Mouse (Mus musculus): ENCODE results near the gene Psen1. TPM values are rescaled to one million over a fixed set of nuclear protein-coding genes. Genes with fewer than 3 reads are reported as not detected.

Gene Psen1
- polyA plus RNA-seq, 1 experiment from 2014 or later: 65.1 TPM

DNA sequence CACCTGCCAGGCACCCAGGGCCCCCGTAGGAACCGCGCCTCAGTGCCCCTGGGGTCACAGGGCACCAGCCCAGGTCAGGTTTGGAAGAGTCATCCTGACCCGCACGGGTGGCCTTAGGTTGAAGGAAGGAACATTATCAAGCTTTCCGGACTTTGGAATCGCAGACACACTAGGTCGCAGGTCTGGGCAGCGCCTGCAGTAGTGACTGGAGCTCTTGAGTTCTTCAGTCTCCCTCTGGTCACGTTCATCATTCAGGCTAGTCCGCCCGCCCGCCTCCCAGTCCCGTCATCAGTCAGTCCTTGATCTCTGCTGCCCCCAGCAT lies 76.1 kb downstream of the Psen1 start:
- Histone ChIP-seq H3K4me1 (ENCODE audit: control insufficient read depth, insufficient read depth, low read depth, low read length) (peaks cover 17% of the 10 kb centered on the region), H3K4me2 (ENCODE audit: low read length) (peak overlapping the region; percentile 56), H3K9ac (ENCODE audit: low read depth, low read length) (peak overlapping the region; percentile 1; the same call in 1 of the 2 replicates), H3K9me3 (ENCODE audit: control insufficient read depth, low read length) (no peaks in the 10 kb centered on the region), H3K4me3 (ENCODE audit: low read length) (peak overlapping the region; percentile 26), H3K27ac (ENCODE audit: low read depth, low read length) (no peak overlapping the region), H3K36me3 (ENCODE audit: control insufficient read depth, insufficient read depth, low read length) (no peaks in the 10 kb centered on the region), H3K27me3 (replicated peaks; ENCODE audit: control insufficient read depth, insufficient read depth, low read length) (no peaks in the 10 kb centered on the region)
- WGBS: 9% methylated on average over 14 of the region's 14 CpGs
- no peak for ATAC-seq

DNA sequence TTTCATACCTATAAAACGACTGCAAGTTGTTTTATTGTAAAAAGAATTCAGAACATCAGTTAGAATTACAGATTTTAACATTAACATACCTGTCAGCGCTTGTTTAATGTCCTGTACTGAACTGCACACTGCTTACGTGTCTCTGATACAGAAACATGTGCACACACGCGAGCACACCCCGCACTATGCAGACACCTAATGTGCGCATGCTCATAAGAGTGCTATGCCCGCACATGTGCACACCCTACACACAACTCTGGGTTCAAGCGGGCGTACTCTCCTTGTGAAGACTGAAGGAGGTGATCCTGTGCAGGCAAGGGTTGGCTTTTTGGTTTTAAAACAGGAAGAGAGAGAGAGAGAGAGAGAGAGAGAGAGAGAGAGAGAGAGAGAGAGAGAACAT lies 76.6 kb downstream of the Psen1 start:
- Histone ChIP-seq H3K4me1 (ENCODE audit: control insufficient read depth, insufficient read depth, low read depth, low read length) (peaks cover 17% of the 10 kb centered on the region), H3K9me3 (ENCODE audit: control insufficient read depth, low read length) (no peaks in the 10 kb centered on the region), H3K36me3 (ENCODE audit: control insufficient read depth, insufficient read depth, low read length) (no peaks in the 10 kb centered on the region), H3K9ac (ENCODE audit: low read depth, low read length) (no peak overlapping the region), H3K27ac (ENCODE audit: low read depth, low read length) (no peak overlapping the region), H3K4me3 (ENCODE audit: low read length) (no peak overlapping the region), H3K4me2 (ENCODE audit: low read length) (no peak overlapping the region; the same call in 1 of the 2 replicates), H3K27me3 (replicated peaks; ENCODE audit: control insufficient read depth, insufficient read depth, low read length) (no peaks in the 10 kb centered on the region)
- 84% methylated on average over 10 of the region's 10 CpGs for WGBS
- no peak for ATAC-seq

DNA sequence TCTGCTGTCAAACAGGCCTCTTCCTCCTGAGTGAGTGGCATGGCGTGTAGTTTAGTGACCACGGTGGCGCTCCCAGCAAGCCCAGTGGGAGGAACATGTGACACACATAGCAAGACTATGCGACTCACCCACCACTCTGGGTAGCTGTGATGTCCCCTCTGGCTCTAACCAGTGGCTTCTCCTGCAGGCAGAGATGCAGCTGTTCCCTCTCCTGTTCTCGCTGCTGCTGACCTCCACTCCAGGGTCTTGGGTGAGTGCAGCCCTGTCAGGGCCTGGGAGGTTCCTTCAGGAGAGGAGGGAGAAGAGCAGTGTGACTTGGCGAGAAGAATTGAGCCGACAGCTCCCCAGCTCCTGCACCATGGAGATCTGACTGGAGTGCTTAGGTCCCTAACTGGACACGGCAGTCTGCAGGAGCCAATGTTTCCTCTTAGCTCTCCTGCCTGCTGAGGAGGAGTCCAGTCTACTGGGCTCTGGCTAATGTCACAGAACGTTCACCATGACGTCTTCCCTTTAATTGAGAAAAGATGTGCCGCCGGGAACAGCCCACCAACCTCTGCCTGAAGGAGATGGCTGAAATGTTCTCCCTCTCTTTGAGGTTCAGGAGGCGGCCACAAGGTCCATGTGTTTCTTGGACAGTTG lies 78.1 kb downstream of the Psen1 start:
- H3K4me1 ChIP-seq (ENCODE audit: control insufficient read depth, insufficient read depth, low read depth, low read length): peaks cover 20% of the 10 kb centered on the region
- H3K27me3 ChIP-seq (replicated peaks; ENCODE audit: control insufficient read depth, insufficient read depth, low read length): no peaks in the 10 kb centered on the region
- no peak overlapping the region for H3K9ac ChIP-seq (ENCODE audit: low read depth, low read length)
- no peak overlapping the region for H3K4me3 ChIP-seq (ENCODE audit: low read length)
- no peaks in the 10 kb centered on the region for H3K36me3 ChIP-seq (ENCODE audit: control insufficient read depth, insufficient read depth, low read length)
- 81% methylated on average over 13 of the region's 13 CpGs for WGBS
- no peaks in the 10 kb centered on the region for H3K9me3 ChIP-seq (ENCODE audit: control insufficient read depth, low read length)
- H3K4me2 ChIP-seq (ENCODE audit: low read length): no peak overlapping the region
- H3K27ac ChIP-seq (ENCODE audit: low read depth, low read length): no peak overlapping the region
- no peak for ATAC-seq

DNA sequence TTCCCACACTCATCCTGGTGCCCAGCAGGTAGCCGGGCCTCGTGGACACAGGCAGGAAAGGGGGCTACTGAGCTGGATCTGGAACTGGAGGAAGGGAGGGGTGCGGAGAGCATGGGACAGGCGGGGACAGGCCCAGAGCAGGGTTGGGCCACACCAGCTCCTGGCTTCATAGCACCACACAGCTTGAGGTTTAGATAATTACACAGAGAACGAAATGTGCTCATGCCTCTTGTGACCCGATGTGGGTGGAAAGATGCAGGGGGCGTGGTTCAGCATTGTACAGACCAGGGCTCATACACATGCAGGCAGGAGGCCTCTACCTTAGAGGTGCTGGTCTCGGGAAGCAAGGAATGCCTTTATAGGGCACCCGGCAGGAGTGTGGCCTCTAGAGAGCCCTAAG lies 79.9 kb downstream of the Psen1 start:
- ATAC-seq: no peak
- 64% methylated on average over 9 of the region's 9 CpGs for WGBS
- Histone ChIP-seq H3K27ac (ENCODE audit: low read depth, low read length) (no peak overlapping the region), H3K36me3 (ENCODE audit: control insufficient read depth, insufficient read depth, low read length) (no peaks in the 10 kb centered on the region), H3K4me2 (ENCODE audit: low read length) (no peak overlapping the region), H3K4me3 (ENCODE audit: low read length) (no peak overlapping the region), H3K9me3 (ENCODE audit: control insufficient read depth, low read length) (no peaks in the 10 kb centered on the region), H3K9ac (ENCODE audit: low read depth, low read length) (no peak overlapping the region), H3K4me1 (ENCODE audit: control insufficient read depth, insufficient read depth, low read depth, low read length) (peaks cover 16% of the 10 kb centered on the region), H3K27me3 (replicated peaks; ENCODE audit: control insufficient read depth, insufficient read depth, low read length) (no peaks in the 10 kb centered on the region)

GRCm38 (mm10) chr12:83768235-83768899 lies 80.4 kb downstream of the Psen1 start:
- WGBS: 78% methylated on average over 14 of the region's 14 CpGs
- no peak overlapping the region for H3K9ac ChIP-seq (ENCODE audit: low read depth, low read length)
- no peaks in the 10 kb centered on the region for H3K9me3 ChIP-seq (ENCODE audit: control insufficient read depth, low read length)
- no peak overlapping the region for H3K4me2 ChIP-seq (ENCODE audit: low read length)
- H3K4me3 ChIP-seq (ENCODE audit: low read length): no peak overlapping the region
- ATAC-seq: no peak
- no peak overlapping the region for H3K27ac ChIP-seq (ENCODE audit: low read depth, low read length)
- no peaks in the 10 kb centered on the region for H3K36me3 ChIP-seq (ENCODE audit: control insufficient read depth, insufficient read depth, low read length)
- H3K4me1 ChIP-seq (ENCODE audit: control insufficient read depth, insufficient read depth, low read depth, low read length): peaks cover 12% of the 10 kb centered on the region
- no peaks in the 10 kb centered on the region for H3K27me3 ChIP-seq (replicated peaks; ENCODE audit: control insufficient read depth, insufficient read depth, low read length)

DNA sequence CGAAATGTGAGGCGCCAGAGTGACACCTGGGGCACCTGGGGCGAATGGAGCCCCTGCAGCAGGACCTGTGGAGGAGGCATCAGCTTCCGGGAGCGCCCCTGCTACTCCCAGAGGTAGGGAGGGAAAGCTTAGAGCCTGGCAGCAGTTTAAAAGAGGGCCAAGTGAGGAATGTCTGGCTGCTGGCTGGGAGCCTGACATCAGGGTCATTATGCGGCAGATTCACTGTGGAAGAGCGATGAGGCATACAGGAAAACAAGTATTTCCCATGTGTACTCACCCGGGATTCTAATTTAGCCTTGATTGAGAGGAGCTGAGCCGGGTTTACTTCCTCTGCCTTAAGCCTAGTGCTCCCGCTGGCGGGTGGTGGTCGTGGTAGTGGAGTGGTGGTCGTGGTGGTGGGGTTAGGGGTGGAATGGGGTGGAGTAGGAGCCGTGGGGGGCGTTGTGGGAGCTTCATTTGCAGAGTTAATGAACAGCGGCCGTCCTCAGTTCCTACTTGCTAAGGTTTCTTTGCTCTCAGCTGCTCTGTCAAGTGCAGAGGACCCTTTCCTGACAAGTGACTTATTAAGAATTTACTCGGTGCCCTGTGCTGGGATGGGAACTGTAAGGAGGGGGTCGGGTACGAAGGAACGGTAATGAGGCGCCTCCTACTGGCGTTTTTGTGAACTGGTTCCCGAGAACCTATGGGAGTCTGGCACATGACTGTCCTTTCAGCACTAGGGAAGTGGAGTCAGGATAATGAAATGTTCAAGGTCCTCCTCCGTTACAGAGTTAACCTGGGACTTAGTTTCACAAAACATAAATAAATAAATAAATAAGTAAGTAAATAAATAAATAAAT lies 82.7 kb downstream of the Psen1 start:
- H3K36me3 ChIP-seq (ENCODE audit: control insufficient read depth, insufficient read depth, low read length): no peaks in the 10 kb centered on the region
- H3K4me2 ChIP-seq (ENCODE audit: low read length): peak overlapping the region; percentile 45
- 6% methylated on average over 25 of the region's 25 CpGs for WGBS
- no peak overlapping the region for H3K4me3 ChIP-seq (ENCODE audit: low read length)
- ATAC-seq: peak; percentile 59
- H3K9me3 ChIP-seq (ENCODE audit: control insufficient read depth, low read length): no peaks in the 10 kb centered on the region
- no peak overlapping the region for H3K9ac ChIP-seq (ENCODE audit: low read depth, low read length)
- no peaks in the 10 kb centered on the region for H3K27me3 ChIP-seq (replicated peaks; ENCODE audit: control insufficient read depth, insufficient read depth, low read length)
- H3K27ac ChIP-seq (ENCODE audit: low read depth, low read length): no peak overlapping the region
- peaks cover 3% of the 10 kb centered on the region; the same call in 1 of the 2 replicates for H3K4me1 ChIP-seq (ENCODE audit: control insufficient read depth, insufficient read depth, low read depth, low read length)

DNA sequence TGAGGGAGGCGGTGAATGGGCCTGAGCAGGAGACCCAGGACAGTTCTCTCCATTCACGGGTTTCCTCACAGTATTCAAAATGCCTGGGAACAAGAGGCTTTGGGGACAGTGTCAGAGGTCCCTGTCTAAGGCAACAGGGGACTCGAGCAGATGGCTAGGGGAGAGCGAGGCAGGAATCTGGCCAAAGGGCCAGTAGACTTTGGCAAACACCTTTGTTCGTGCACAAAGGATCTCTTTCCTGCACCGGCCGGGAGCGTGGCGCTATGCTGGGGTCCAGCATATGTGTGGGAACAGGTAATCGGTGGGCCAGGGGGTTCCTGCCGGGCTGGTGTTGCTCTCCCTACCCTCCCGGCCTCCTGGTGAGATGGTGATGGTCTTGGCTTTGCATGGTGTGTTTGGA lies 87.7 kb downstream of the Psen1 start:
- 46% methylated on average over 12 of the region's 12 CpGs for WGBS
- H3K27ac ChIP-seq (ENCODE audit: low read depth, low read length): no peak overlapping the region
- H3K4me1 ChIP-seq (ENCODE audit: control insufficient read depth, insufficient read depth, low read depth, low read length): no peaks in the 10 kb centered on the region
- no peaks in the 10 kb centered on the region for H3K9me3 ChIP-seq (ENCODE audit: control insufficient read depth, low read length)
- no peaks in the 10 kb centered on the region for H3K36me3 ChIP-seq (ENCODE audit: control insufficient read depth, insufficient read depth, low read length)
- H3K4me2 ChIP-seq (ENCODE audit: low read length): no peak overlapping the region
- H3K27me3 ChIP-seq (replicated peaks; ENCODE audit: control insufficient read depth, insufficient read depth, low read length): no peaks in the 10 kb centered on the region
- no peak overlapping the region for H3K4me3 ChIP-seq (ENCODE audit: low read length)
- H3K9ac ChIP-seq (ENCODE audit: low read depth, low read length): no peak overlapping the region
- no peak for ATAC-seq

DNA sequence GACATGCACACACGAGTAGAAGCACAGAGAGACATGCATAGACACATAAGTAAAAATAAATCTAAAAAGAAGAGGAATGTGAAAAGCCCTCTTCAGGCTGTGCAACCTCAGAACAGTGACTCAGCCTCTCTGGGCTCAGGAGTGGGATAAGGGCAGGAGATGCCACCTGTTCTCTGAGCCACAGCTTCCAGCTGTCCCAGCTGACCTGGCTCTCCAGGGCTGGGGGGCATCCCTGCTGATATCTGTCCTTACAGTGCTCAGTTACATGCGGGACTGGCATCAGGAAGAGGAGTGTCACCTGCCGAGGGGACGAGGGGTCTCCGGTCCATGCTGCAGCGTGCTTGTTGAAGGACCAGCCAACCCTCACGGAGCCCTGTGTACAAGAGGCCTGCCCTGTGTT lies 88.8 kb downstream of the Psen1 start:
- no peak overlapping the region for H3K9ac ChIP-seq (ENCODE audit: low read depth, low read length)
- no peaks in the 10 kb centered on the region for H3K4me1 ChIP-seq (ENCODE audit: control insufficient read depth, insufficient read depth, low read depth, low read length)
- 86% methylated on average over 7 of the region's 7 CpGs for WGBS
- no peak for ATAC-seq
- H3K9me3 ChIP-seq (ENCODE audit: control insufficient read depth, low read length): no peaks in the 10 kb centered on the region
- no peak overlapping the region for H3K4me2 ChIP-seq (ENCODE audit: low read length)
- no peaks in the 10 kb centered on the region for H3K27me3 ChIP-seq (replicated peaks; ENCODE audit: control insufficient read depth, insufficient read depth, low read length)
- H3K4me3 ChIP-seq (ENCODE audit: low read length): no peak overlapping the region
- no peak overlapping the region for H3K27ac ChIP-seq (ENCODE audit: low read depth, low read length)
- H3K36me3 ChIP-seq (ENCODE audit: control insufficient read depth, insufficient read depth, low read length): no peaks in the 10 kb centered on the region

- whole genome bisulfite sequencing: 84% methylated on average over 3 of the region's 3 CpGs
- no peaks in the 10 kb centered on the region for H3K9me3 ChIP-seq (ENCODE audit: control insufficient read depth, low read length)
- no peak overlapping the region for H3K4me3 ChIP-seq (ENCODE audit: low read length)
- H3K9ac ChIP-seq (ENCODE audit: low read depth, low read length): no peak overlapping the region
- no peak overlapping the region for H3K27ac ChIP-seq (ENCODE audit: low read depth, low read length)
- no peak for ATAC-seq
- H3K4me2 ChIP-seq (ENCODE audit: low read length): no peak overlapping the region
- no peaks in the 10 kb centered on the region for H3K36me3 ChIP-seq (ENCODE audit: control insufficient read depth, insufficient read depth, low read length)
- no peaks in the 10 kb centered on the region for H3K27me3 ChIP-seq (replicated peaks; ENCODE audit: control insufficient read depth, insufficient read depth, low read length)
- H3K4me1 ChIP-seq (ENCODE audit: control insufficient read depth, insufficient read depth, low read depth, low read length): no peaks in the 10 kb centered on the region; the same call in 1 of the 2 replicates
Observed at GRCm38 (mm10) chr12:83780181-83780580, 92.2 kb downstream of the Psen1 start.
